Mouse (Mus musculus): ENCODE data around the gene Ppara. TPM values are rescaled to one million over a fixed set of nuclear protein-coding genes. Genes with fewer than 3 reads are reported as not detected.
"Not testable (repeated sequence)": the region's sequence is repeated elsewhere in the genome, so short reads cannot be mapped to it uniquely, and the experiment has no call there.

Ppara gene
- total RNA-seq, 2 experiments from 2014 or later, result 6.9 to 9.3 TPM

DNA sequence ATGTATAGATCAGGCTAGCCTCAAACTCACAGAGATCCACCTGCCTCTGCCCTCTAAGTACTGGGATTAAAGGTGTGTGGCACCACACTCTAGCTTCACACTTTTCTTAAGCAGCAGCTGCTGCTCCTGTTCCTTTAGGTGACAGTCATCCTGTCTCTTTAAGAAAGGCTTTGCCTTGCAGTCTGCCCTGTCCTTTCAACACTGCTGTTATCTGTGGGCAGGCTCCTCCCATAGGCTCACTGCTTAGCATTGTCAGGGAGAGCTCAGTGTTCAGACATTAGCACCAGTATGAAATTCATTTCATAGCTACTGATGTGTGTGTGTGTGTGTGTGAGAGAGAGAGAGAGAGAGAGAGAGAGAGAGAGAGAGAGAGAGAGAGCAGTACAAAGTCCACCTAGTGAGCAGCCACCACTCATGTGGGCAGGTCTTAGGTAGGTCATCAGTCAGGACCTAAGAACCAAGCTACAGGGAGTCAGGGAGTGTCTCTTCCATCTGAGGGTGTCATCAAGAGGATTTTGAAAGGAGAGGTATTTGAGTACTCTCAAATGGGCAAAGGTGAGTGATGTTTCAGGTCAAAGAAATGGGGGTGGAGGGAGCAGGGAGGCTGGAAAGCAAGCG lies 19.4 kb downstream of the Ppara start:
- no peak for DNase-seq (ENCODE audit: low spot score in 2 of 2)

DNA sequence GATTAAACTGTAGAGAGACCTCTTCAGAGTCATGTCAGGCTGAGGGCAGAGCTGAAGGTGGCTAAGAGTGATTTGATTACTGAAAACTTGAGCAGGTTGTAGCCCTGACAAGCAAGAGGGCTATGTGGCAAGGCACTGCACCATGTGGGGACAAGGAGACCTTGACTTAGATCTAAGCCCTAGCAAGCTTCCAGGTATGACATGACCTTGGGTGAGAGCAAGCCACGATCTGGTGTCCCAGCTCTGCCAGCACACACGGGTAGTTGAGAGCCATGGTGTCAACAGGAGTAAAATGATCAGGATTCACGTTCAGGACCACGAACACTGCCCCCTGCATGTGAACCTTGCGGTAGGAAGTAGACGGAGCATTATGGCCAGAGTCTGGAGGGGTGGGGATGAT lies 20.4 kb downstream of the Ppara start:
- DNase-seq (ENCODE audit: low spot score in 2 of 2), result no peak

DNA sequence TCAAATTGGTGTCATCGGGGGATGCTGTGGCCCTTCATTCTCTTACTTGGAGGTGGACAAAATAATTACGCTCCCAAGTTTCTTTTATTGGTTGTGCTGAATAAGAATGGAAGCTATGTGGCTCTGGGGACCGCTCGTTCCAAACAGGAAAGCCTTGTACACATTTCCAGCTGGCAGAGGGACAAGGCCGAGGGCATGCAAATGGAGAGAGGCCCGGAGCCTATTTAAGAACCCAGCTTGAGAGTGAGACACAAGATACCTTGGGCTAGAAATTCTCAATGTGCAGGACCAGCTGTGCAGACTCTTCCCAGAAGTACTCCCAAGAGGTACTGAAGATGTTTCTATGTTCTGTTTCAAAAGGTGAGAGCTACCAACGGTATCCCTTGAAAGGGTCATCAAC lies 21.8 kb downstream of the Ppara start:
- no peak for DNase-seq (ENCODE audit: low spot score in 2 of 2)

DNA sequence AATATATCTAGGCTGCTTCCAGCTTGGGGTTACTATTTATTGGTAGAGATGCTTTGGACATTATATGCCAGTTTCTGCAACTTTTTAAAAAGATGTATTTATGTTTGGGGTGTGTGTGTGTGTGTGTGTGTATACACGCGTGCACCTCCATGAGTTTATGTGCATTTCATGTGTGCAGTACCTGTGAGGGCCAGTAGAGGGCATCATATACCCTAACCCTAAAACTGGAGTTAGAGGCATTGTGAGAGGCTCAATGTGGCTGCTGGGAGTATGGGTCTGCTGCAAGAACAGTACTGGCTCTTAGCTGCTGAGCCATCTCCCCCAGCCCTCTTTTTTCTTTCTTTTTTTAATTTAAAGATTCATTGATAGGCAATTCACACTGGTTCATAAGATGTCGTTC lies 23.0 kb downstream of the Ppara start:
- no peak for DNase-seq (ENCODE audit: low spot score in 2 of 2)

DNA sequence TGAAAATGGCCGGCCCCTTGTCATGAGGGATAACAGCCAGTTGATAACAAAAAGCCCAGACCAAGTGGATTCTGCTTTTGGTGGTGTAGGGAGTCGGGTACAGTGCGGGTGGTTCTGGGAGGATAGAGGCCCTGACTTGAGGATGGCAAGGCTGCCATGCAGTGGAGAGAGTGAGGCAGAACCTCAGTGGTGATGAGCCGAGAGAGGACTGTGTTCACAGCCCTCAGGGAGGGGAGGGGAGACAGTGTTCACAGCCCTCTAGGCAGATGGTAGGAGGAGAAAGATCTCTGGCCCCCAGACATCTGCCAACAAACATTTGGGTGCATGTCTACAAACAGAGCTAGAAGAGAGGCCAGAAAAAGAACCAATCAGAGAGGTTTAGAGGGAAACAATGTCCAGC lies 28.0 kb downstream of the Ppara start:
- DNase-seq (ENCODE audit: low spot score in 2 of 2), result no peak

DNA sequence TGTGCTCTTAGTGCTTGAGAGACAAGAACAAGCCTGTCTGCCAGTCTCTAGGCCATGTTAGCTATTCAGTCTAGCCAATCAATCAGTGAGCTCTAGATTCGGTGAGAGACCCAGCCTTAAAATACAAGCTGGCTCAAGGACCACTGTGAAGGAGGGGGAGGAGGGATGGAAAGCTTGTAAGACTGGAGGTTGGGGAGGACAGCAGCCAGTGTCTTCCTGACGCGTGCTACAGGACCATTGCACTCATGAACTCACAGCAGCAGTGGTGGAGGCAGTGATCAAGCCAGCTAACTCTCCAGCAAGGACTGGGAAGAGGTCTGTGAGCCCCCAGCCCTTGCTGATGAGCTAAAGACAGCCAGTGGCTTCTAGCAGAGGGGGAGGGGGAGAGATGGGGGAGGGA lies 30.2 kb downstream of the Ppara start:
- no peak for DNase-seq (ENCODE audit: low spot score in 2 of 2)

DNA sequence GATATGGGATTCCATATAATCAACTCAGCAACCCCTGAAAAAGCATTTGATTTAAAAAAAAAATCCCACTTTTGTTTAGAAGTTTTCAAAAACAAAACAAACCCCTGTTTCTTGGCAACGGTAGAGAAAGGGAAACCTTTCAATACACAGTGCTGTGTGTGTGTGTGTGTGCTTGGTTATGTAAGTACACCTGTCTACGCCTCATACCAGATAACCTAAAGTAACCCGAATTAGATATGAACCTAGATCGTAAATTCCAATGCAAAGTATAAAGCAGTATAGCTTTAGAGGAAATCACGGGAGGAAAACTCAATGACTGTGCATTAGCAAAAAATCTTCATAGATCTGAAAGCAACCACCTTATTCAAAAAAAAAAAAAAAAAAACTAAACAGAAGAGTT lies 31.9 kb downstream of the Ppara start:
- no peak for DNase-seq (ENCODE audit: low spot score in 2 of 2)

DNA sequence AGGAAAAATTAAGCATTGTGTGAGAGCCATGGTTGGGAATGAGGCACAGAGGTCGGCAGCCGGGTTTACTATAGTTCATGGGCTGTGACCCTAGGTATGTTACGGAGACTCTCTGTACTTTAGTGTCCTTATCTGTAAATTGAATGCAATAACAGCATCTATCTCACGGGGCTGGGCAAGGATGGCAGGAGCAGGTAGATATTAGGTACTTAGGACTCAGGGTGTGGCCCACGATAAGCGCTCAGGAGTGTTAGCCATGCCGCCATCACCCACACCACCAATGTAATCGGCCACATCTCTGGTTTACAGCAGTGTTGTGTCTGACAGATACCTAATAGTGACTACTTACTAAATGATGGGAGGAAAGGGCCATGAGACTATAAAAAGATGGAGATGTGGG lies 34.2 kb downstream of the Ppara start:
- no peak for DNase-seq (ENCODE audit: low spot score in 2 of 2)

DNA sequence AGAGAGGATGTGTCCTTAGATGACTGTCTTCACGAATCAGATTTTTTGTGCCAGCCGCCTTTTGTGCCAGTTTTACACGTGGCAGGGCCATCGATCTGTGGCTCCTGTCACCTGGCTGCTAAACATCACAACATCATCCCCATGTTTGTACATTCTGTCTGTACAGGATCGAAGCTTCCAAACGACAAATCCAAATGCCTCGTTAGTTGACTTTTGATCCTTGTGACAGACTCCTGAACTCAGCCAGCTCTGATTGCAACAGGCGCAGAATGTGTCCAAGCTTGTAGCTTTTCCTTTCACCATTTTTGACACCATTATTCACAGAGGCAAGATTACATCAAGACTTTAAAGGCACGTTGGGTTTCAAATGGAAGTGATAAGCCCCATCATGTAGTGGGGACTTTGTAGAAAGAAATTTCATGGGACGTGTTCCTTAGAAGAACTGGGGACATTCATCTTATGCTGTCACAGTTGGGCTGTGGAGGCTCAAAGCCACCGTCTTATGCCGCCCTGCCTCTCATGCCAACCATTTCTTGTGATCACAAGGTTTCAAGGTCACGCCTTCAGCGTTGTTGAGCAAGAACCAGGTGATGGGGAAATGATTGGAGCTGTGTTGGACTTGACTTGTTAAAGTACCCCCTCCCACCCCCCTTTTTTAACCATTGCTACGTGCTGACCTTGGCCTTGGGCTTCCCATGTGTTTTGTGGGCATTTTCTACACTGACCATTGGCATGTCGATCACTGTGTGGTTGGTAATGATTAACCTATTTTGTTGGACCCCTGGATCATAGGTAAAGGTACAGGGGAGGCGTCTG lies 36.7 kb downstream of the Ppara start:
- no peak for DNase-seq (ENCODE audit: low spot score in 2 of 2)

DNA sequence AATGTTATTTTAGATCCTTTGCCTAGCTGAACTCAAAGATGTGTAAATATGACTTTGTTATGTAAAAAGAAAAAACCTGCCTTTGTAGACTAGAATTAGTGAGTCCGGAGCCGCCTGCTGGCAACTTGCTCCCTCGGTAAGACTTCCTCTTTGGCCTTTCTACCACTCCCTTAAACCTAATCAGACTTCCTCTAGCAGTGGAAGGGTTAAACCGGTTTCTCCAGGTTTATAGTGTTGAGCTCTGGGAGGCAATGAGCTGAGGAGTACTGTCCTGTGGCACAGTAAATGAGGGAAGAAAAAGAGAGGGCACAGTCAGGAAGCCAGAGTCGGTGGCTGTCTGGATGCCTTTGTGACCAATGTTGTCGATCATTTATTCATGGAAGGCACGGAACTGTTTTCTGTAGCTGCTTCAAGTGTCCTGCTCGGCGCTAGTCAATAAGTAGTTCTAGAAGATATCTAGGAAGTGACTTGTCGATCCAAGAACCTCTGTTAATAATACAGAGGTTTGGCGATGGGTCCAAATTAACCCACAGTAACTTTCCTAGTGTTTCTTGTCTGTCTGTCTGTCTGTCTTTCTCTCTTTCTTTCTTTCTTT lies 37.5 kb downstream of the Ppara start:
- DNase-seq (ENCODE audit: low spot score in 2 of 2), result no peak

DNA sequence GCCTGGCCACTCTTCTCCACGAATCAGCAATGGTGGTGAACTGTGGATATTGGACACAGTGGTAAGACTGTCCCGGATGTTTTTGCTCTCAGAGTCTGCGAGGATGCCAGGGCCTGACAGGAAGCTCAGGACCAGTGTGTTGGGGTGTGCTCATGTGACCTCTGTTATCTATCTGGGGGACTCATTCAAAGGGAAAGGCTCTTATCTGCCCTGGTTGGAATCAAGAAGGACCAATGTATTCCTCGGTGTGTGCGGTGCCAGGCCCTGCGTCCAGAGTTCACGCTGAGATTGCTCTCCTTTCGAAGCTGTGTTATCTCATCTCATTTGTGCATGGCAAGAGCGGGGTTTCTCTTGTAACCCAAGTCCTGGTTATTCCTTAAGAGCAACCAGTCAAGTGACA lies 39.6 kb downstream of the Ppara start:
- no peak for DNase-seq (ENCODE audit: low spot score in 2 of 2)

DNA sequence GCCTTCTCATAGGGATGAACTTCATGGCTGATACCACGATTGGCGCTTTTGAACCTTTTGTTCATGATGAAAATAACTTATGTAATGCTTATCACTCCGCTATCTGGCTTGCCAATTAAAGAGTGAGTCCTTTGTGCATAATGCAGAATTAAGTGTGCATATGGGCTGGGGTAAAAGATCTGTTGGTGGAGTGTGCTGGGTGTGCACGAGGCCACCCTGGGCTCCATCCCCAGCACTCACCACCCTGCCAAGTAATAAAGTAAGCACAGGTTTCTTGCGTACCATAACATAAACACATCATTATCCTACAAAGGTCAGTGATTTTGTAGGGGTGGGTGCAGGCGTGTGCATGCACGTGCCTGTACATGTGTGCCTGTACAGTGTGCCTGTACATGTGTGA lies 40.2 kb downstream of the Ppara start:
- no peak for DNase-seq (ENCODE audit: low spot score in 2 of 2)

DNA sequence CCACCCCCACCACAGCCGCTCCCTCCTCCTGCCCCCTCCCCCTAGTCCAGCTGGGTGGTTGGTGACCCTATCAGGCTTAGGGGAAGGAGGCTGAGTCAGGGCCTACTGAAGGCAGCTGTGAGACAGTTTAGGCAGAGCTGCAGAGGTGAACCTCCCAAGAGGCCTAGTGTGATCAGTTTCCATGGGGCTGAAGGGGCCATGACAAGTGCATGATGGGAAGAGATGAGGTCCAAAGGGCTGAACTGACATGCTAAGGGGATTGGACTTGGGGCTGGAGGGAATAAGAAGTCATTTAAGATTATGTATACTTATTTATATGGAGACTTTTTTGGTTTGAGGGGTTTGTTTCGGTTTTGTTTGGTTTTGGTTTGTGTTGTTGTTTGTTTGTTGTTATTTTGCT lies 41.5 kb downstream of the Ppara start:
- no peak for DNase-seq (ENCODE audit: low spot score in 2 of 2)

DNA sequence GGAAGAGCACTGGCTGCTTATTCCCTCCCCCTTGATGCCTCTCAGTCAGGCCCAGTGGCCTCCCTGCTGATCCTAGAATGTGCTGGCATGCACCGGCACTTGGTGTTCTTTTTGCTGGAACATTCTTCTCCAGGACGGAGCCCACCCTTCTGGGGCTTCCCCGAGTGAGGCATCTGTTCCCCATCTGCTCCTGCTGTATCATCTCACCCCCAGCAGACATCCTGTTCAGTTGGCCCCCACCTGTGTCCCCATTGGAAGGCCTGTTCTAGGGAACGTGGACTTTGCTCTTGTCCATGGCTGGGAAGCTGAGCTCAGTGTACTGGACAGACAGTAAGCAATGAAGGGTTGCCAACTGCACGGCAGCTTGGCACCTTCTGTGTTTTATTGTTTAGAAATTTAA lies 42.0 kb downstream of the Ppara start:
- no peak for DNase-seq (ENCODE audit: low spot score in 2 of 2)

DNA sequence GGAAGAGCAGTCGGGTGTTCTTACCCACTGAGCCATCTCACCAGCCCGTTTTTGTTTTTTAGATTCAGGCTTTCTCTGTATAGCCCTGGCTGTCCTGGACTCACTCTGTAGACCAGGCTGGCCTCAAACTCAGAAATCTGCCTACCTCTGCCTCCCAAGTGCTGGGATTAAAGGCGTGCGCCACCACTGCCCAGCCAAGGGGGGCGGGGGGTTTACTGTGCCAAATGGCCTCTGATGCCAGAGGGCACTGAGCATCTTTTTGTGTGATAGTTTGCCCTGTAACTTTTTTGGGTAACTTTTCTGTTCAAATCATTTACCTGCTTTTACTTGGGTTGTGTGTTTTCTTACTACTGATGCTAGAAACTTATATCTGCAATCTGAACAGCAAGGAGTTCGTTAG lies 44.1 kb downstream of the Ppara start:
- not testable (repeated sequence) for DNase-seq (ENCODE audit: low spot score in 2 of 2)

DNA sequence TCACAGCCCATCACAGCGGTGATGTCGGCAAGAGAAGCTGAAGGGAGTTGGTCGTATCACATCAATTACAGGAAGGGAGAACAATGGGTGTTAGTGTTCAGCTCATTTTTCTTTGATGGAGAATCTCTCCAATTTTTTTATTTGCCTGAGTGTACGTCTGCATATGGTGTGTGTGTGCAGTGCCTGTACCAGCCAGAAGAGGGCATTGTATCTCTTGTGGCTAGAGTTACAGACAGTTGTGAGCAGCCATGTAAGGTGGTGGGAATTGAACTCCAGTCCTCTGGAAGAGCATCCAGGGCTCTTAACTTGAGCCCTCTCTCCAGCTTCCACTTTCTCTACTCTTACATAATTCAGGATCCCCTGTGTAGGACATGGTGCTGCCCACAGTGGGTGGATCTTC lies 48.4 kb downstream of the Ppara start:
- no peak for DNase-seq (ENCODE audit: low spot score in 2 of 2)

DNA sequence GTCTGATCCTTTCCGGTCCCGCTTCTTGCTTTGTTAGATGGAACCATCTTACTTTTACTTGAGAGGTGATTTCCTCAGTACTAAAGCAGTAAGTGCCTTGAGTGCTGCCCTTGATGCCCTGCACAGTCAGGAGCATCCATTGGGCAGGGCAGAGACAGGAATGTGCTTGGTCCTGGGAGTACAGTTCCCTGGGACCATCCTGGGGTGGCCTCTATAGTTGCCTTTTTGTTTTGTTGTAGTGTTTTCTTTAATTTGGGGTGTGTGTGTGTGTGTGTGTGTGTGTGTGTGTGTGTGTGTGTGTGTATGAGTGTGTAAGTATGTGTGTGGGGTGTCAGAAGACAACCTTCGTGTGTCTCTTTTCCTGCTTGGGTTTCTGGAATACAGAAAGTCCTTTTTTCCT lies 49.6 kb downstream of the Ppara start:
- no peak for DNase-seq (ENCODE audit: low spot score in 2 of 2)

DNA sequence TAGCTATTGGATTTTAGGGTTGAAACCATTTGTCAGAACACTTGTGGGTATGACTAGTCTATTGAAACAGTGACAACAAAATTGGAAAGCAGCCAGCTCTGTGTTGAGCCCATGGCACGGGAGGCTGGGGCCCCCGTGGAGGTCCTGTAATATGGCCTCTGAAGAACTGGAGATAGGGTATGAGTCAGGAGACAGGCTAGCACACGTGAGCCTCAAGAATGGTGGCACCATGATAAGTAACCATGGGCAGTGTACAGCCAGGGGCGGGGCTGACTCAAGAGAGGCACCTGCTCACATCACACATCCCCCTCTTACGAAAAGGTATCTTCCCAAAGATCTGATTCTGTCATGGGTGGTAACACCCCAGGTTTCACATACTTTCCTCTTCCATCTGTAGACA lies 51.9 kb downstream of the Ppara start:
- DNase-seq (ENCODE audit: low spot score in 2 of 2), result no peak

DNA sequence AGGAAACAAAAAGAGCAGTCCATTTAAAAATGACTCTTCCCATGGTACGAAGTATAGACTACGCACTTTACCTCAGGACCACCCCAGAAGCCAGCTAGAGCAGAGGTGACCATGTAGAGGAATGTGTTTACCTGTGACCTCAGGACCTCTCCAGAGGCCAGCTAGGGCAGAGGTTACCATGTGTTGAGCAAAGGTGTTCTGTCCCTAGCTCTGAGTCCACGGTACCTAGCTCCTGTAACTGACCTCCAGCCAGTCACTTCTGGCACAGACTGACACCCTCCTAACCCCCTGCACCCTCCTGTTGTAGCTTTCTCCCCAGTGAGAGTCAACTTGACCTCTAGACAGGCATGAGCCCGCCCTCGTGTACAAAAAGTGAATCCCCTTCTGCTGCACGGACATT lies 52.7 kb downstream of the Ppara start:
- DNase-seq (ENCODE audit: low spot score in 2 of 2), result no peak

DNA sequence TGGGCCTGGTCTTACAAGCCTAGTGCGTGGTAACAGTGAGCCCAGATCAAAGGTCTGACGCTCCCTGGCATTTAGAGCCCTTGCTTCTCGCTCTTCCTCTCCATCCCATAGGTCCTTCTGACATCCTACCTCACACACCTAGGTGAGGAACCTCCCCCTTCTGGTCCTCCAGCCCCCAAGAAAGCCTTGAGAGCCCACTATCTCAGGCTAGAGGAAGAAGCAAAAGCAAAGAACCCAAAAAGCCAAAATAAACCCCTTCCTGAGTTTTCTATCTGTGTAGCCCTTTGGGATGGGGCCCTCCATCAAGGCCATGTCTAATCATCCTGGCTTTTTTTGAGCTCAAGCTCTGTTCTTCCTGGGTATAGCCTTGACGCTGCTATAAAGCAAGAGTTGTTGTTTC lies 53.3 kb downstream of the Ppara start:
- DNase-seq (ENCODE audit: low spot score in 2 of 2), result no peak

DNA sequence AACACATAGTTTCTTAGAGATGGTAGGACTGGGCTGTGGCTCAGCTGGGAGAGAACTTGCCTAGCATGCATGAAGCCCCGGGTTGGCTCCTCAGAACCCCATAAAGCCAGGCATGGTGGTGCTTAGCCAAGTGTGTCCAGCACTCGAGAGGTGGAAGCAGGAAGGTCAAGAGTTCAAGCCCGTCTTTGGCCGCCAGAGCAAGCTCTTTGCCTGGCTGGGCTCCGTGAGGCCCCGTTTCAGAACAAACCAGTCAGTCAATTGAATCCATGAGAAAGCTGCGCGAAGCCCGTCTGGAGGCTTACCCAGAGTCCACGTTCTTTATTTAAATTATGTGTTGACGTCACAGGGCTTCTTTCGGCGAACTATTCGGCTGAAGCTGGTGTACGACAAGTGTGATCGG lies 53.9 kb downstream of the Ppara start:
- DNase-seq (ENCODE audit: low spot score in 2 of 2), result no peak

DNA sequence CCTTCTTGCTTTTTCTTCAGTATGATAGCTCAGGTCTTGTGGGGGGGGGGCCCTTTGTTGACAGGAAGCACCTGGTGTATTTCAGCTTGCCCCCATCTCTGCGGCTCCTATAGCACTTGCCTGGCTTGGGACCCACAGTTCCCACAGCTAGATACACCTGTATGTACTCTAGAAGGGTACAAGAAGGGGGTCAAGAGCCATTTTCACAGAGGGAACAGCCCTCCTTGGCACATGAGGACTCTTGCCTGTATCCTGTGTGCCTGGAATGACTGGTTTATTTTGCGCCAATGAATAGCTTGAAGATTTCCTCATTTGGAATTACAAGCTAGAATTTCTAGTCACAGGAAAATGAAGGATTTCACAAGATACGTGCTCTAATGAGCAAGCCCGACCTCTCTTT lies 56.7 kb downstream of the Ppara start:
- no peak for DNase-seq (ENCODE audit: low spot score in 2 of 2)

DNA sequence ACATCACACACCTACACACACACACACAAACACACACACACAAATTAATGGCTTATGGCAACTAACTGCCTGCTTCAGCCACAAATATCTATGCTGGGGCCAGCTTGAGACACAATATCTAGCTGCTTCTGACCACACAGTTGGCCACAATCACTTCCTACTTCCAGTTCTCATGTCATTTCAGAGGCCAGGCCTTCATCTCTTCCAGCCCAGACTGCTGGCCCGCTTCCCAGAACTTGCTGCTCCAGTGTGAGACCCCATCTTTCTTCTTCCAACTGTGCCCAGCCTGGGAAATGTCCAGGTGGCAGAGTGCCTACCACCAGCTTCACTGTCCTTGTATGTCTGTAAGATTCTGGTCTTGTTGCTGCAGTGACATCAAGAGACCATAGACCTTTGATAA lies 58.0 kb downstream of the Ppara start:
- DNase-seq (ENCODE audit: low spot score in 2 of 2), result peak in 1 of 2 experiments; percentile 59

All from gastrocnemius, postnatal 4 days (tissue).